Mouse (Mus musculus) heart, postnatal 36 days (tissue): Measurements from ENCODE around the gene Olfr310. TPM values are rescaled to one million over a fixed set of nuclear protein-coding genes. Genes with fewer than 3 reads are reported as not detected.

Source experiments
- DNase-seq, 2 experiments: peaks; one replicate each; pipeline ENCODE4 v3.0.0; 2021 to 2022
- intact Hi-C: fragments of 180-260 bp; cut with DNase I; formaldehyde crosslinking; loops from one replicate; pipeline ENCODE4 v1.15.1; 2025
- microRNA-seq, 2 experiments: library from miRNA; unstranded; fragments of <30 nt; microRNA quantifications; one replicate each; pipeline ENCODE4 v1.2.0; 2021; ENCODE audit warnings: borderline number of aligned reads in 2 of 2
- total RNA-seq, 2 experiments: library from RNA; stranded (reverse); gene quantifications; 2 replicates each; pipeline ENCODE4 v1.2.3; 2021

Gene Olfr310
- total RNA-seq = not detected

DNA sequence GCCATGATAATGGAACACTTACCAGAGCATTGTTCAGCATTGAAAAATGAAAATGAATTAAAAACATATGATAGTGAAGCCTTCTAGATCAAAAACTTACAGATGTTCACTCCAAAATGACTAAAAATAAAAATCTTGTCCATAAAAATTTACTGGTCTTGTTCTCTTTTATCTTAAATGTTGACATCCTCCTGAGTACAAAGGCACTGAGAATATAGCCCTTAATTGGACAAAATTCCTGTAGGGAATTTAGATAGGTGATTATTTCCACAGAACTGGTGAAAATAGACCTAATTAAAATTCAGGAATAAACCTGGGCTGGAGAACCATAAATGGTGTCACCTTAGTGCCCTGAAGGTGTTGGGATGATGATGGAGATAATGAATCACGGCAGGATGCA lies at the start of gene Olfr310:
TSS of gene Olfr310 (minus strand) at position 101 of the 400 bp plus-strand sequence.
- intact Hi-C loops = no loop called here
- DNase-seq = no peak

GRCm38 (mm10) chr7:86325530-86325929 lies 48.6 kb upstream of the Olfr310 start, which contains the start of gene Olfr308:
TSS of gene Olfr308 (minus strand) at chr7:86325630.
- intact Hi-C loops = no loop called here
- DNase-seq = no peak

DNA sequence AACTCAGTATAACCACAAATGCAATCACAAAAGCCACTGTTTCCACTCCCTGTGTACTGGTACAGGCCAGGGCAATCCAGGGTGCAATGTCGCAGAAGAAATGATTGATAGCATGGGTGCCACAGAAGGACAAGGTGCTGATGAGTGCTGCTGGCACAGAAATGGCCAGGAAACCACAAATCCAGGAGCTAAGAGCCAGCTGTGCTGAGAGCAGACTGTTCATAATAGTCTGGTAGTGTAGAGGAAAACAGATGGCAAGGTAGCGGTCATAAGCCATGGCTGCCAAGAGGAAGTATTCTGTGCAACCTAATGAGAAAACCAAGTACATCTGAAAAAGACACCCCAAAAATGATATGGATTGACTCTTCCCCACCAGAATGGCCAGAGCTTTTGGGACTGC lies 44.4 kb upstream of the Olfr310 start:
- no peak for DNase-seq
- intact Hi-C loops = no loop called here

DNA sequence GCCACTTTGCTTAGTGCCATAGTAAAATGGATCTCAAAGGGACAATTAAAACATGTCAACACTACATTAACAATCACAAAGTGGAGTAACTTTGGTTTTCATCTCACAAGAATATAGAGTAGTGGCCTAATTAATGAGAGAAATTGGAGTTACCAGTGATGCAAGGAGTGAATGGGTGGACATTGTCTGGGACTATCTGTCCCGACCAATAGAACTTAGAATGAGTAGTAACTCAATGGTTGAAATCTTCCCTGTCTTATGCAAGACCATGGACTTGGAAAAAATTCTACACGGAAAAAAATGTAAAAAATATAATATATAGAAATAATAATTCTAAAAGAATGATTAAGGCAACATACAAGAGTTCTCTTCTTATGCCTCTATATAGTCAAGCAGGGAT lies 36.6 kb upstream of the Olfr310 start, which contains the start of gene Olfr309:
TSS of gene Olfr309 (minus strand) at position 101 of the 400 bp plus-strand sequence.
- intact Hi-C loops = no loop called here
- no peak for DNase-seq

DNA sequence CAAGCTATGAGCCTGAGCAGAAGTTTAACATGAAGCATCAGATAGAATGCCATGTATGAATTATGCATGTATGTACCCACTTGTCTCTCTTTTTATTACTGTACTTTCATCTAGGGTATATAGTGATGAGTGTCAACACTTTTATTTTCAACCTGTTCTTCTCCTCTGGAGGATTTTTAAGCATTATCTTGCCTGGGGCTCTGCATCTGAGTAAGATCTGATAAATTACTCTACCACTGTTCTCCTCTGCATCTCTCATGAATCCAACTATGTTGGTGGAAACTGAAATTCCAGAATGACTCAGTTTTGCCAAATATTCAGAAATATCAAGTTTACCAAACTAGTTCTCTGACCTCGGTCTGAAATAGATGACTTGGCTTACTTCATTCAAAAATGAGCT lies 30.8 kb downstream of the Olfr310 start, which contains the start of gene Vmn2r76:
TSS of gene Vmn2r76 (minus strand) at position 101 of the 400 bp plus-strand sequence.
- intact Hi-C loops = no loop called here
- DNase-seq = no peak

Small RNAs within 50 kb of the gene (microRNA-seq; reads per million reads assigned to microRNA genes)
- 0 reads per million in 2 experiments for gene Gm23192

Other genes with a start within 250 kb of the Olfr310 start
- gene Vmn2r75, start 105.4 kb downstream of the Olfr310 start, total RNA-seq = not detected
- gene Vmn2r76, start 30.9 kb downstream of the Olfr310 start, total RNA-seq = not detected
- gene Olfr309, start 36.5 kb upstream of the Olfr310 start, total RNA-seq = not detected
- not detected for gene Olfr308, start 48.5 kb upstream of the Olfr310 start, total RNA-seq
- not detected for gene Olfr307, start 60.4 kb upstream of the Olfr310 start, total RNA-seq
- not detected for gene Olfr305, start 89.8 kb upstream of the Olfr310 start, total RNA-seq
- gene Olfr304, start 109.5 kb upstream of the Olfr310 start, total RNA-seq = not detected
- gene Olfr303, start 120.6 kb upstream of the Olfr310 start, total RNA-seq = not detected
- not detected for gene Olfr301, start 126.7 kb upstream of the Olfr310 start, total RNA-seq
- gene Olfr299, start 182.7 kb upstream of the Olfr310 start, total RNA-seq = not detected
- not detected for gene Olfr298, start 215.3 kb upstream of the Olfr310 start, total RNA-seq
- gene Olfr297, start 242.8 kb upstream of the Olfr310 start, total RNA-seq = not detected